Comparison of ENCODE assay signal across 24 mouse cellular contexts in genomic region chr5:77746604-77747003, GRCm38 (mm10).
DNase-seq lines count a peak whose midpoint lies in the region; ATAC-seq and TF ChIP-seq lines count a peak whose summit lies in the region.
"Had no signal": no experiment of that assay in that cellular context is flagged by ENCODE, and none has a peak within 500 bp of the region (broad histone marks: within the 10 kb centered on the region; RNA-seq: fewer than 3 reads in every experiment).

No protein-coding gene starts in this region.

- no peaks in the 10 kb centered on the region for H3K27me3 ChIP-seq in hindbrain, embryonic 14.5 days (ENCODE audit: control insufficient read depth, insufficient read depth, low read length)
- H3K27me3 ChIP-seq in hindbrain, embryonic 10.5 days (ENCODE audit: insufficient read depth, poor library complexity, severe bottlenecking) = no peaks in the 10 kb centered on the region
- no peaks in the 10 kb centered on the region for H3K27me3 ChIP-seq in midbrain, embryonic 14.5 days (ENCODE audit: control insufficient read depth, insufficient read depth, low read length)
- no peaks in the 10 kb centered on the region for H3K27me3 ChIP-seq in midbrain, postnatal 0 days (ENCODE audit: insufficient read depth, low read length)
- H3K27me3 ChIP-seq in midbrain, embryonic 16.5 days (ENCODE audit: control insufficient read depth, insufficient read depth, low read depth, low read length) = no peaks in the 10 kb centered on the region
- no peaks in the 10 kb centered on the region for H3K27me3 ChIP-seq in limb, embryonic 10.5 days (ENCODE audit: low read depth, poor library complexity, severe bottlenecking)
- H3K27me3 ChIP-seq: embryonic facial prominence, embryonic 12.5 days; embryonic facial prominence, embryonic 15.5 days; heart, embryonic 13.5 days; hindbrain, embryonic 12.5 days had no signal

- TF ChIP-seq CTCF in midbrain, postnatal 0 days (IDR thresholded peaks at IDR 0.05) = no peak

- no peak overlapping the region for H3K4me2 ChIP-seq in hindbrain, embryonic 14.5 days (replicated peaks)
- H3K4me2 ChIP-seq in midbrain, embryonic 14.5 days (ENCODE audit: low read length) = no peak overlapping the region
- H3K4me2 ChIP-seq in midbrain, postnatal 0 days (ENCODE audit: low read depth, low read length, poor library complexity, severe bottlenecking) = no peak overlapping the region
- no peak overlapping the region for H3K4me2 ChIP-seq in midbrain, embryonic 16.5 days (ENCODE audit: low read length)
- H3K4me2 ChIP-seq: embryonic facial prominence, embryonic 12.5 days; embryonic facial prominence, embryonic 15.5 days; heart, embryonic 13.5 days; hindbrain, embryonic 12.5 days had no signal

- peak; percentile 21 for DNase-seq in hindbrain, embryonic 14.5 days (ENCODE audit: low spot score)
- no peak for DNase-seq in hindbrain, embryonic 10.5 days (ENCODE audit: low spot score)
- DNase-seq in midbrain, embryonic 14.5 days = no peak
- DNase-seq in midbrain, postnatal 0 days (ENCODE audit: low spot score) = no peak
- DNase-seq in limb, embryonic 10.5 days (ENCODE audit: low spot score) = no peak
- DNase-seq: adrenal gland, adult 2 months; adrenal gland, postnatal 14 days; cerebellum, adult 11 months; cerebellum, adult 2 months; cerebellum, adult 9-11 months; cerebellum, postnatal 25 days; gastrocnemius, postnatal 10 days; gastrocnemius, postnatal 36 days; heart, adult 2 months; heart, postnatal 14 days; heart, postnatal 4 days had no signal

- H3K27ac ChIP-seq in hindbrain, embryonic 14.5 days = no peak overlapping the region
- H3K27ac ChIP-seq in hindbrain, embryonic 10.5 days = no peak overlapping the region
- H3K27ac ChIP-seq in midbrain, embryonic 14.5 days (replicated peaks; ENCODE audit: low read depth, low read length) = peak overlapping the region; percentile 32; the same call in 1 of the 2 replicates
- H3K27ac ChIP-seq in midbrain, postnatal 0 days (ENCODE audit: low read depth, low read length) = no peak overlapping the region
- no peak overlapping the region for H3K27ac ChIP-seq in midbrain, embryonic 16.5 days (ENCODE audit: low read length)
- H3K27ac ChIP-seq in limb, embryonic 10.5 days = no peak overlapping the region
- H3K27ac ChIP-seq: embryonic facial prominence, embryonic 12.5 days; embryonic facial prominence, embryonic 15.5 days; heart, adult 2 months; heart, embryonic 10.5 days; heart, embryonic 13.5 days; hindbrain, embryonic 12.5 days had no signal

- H3K9ac ChIP-seq in hindbrain, embryonic 14.5 days = no peak overlapping the region
- no peak overlapping the region for H3K9ac ChIP-seq in midbrain, embryonic 14.5 days (replicated peaks; ENCODE audit: low read length)
- no peak overlapping the region for H3K9ac ChIP-seq in midbrain, postnatal 0 days (replicated peaks; ENCODE audit: low read length, poor library complexity, severe bottlenecking)
- H3K9ac ChIP-seq in midbrain, embryonic 16.5 days (ENCODE audit: low read depth, low read length) = no peak overlapping the region
- H3K9ac ChIP-seq: embryonic facial prominence, embryonic 12.5 days; embryonic facial prominence, embryonic 15.5 days; heart, embryonic 13.5 days; hindbrain, embryonic 12.5 days had no signal

- H3K4me3 ChIP-seq in hindbrain, embryonic 14.5 days (replicated peaks; ENCODE audit: low read length) = no peak overlapping the region
- no peak overlapping the region for H3K4me3 ChIP-seq in hindbrain, embryonic 10.5 days
- H3K4me3 ChIP-seq in midbrain, embryonic 14.5 days (replicated peaks; ENCODE audit: low read depth, low read length) = no peak overlapping the region
- no peak overlapping the region for H3K4me3 ChIP-seq in midbrain, postnatal 0 days (ENCODE audit: low read depth, low read length)
- no peak overlapping the region for H3K4me3 ChIP-seq in midbrain, embryonic 16.5 days (ENCODE audit: low read depth, low read length)
- no peak overlapping the region for H3K4me3 ChIP-seq in limb, embryonic 10.5 days
- H3K4me3 ChIP-seq: embryonic facial prominence, embryonic 12.5 days; embryonic facial prominence, embryonic 15.5 days; heart, adult 2 months; heart, embryonic 10.5 days; heart, embryonic 13.5 days; hindbrain, embryonic 12.5 days had no signal

- 64% methylated on average over 5 of the region's 5 CpGs for WGBS in hindbrain, embryonic 14.5 days
- 76% methylated on average over 5 of the region's 5 CpGs for WGBS in hindbrain, embryonic 10.5 days
- 74% methylated on average over 5 of the region's 5 CpGs for WGBS in midbrain, embryonic 14.5 days
- 55% methylated on average over 5 of the region's 5 CpGs for WGBS in midbrain, postnatal 0 days
- WGBS in midbrain, embryonic 16.5 days = 60% methylated on average over 5 of the region's 5 CpGs
- WGBS in limb, embryonic 10.5 days = 88% methylated on average over 5 of the region's 5 CpGs

- no peaks in the 10 kb centered on the region for H3K36me3 ChIP-seq in hindbrain, embryonic 14.5 days (replicated peaks; ENCODE audit: control insufficient read depth, insufficient read depth)
- H3K36me3 ChIP-seq in hindbrain, embryonic 10.5 days = no peaks in the 10 kb centered on the region
- H3K36me3 ChIP-seq in midbrain, embryonic 14.5 days (ENCODE audit: control insufficient read depth, insufficient read depth, low read length) = no peaks in the 10 kb centered on the region
- no peaks in the 10 kb centered on the region for H3K36me3 ChIP-seq in midbrain, postnatal 0 days (ENCODE audit: insufficient read depth, low read length)
- H3K36me3 ChIP-seq in midbrain, embryonic 16.5 days (ENCODE audit: control insufficient read depth, insufficient read depth, low read length) = no peaks in the 10 kb centered on the region
- H3K36me3 ChIP-seq in limb, embryonic 10.5 days = no peaks in the 10 kb centered on the region
- H3K36me3 ChIP-seq: embryonic facial prominence, embryonic 12.5 days; embryonic facial prominence, embryonic 15.5 days; heart, embryonic 10.5 days; heart, embryonic 13.5 days; hindbrain, embryonic 12.5 days had no signal

- H3K9me3 ChIP-seq in hindbrain, embryonic 14.5 days (ENCODE audit: control insufficient read depth, low read length) = no peaks in the 10 kb centered on the region
- no peaks in the 10 kb centered on the region for H3K9me3 ChIP-seq in hindbrain, embryonic 10.5 days
- H3K9me3 ChIP-seq in midbrain, embryonic 14.5 days (ENCODE audit: control insufficient read depth, low read length) = no peaks in the 10 kb centered on the region
- no peaks in the 10 kb centered on the region for H3K9me3 ChIP-seq in midbrain, postnatal 0 days (ENCODE audit: low read length)
- H3K9me3 ChIP-seq in midbrain, embryonic 16.5 days (replicated peaks; ENCODE audit: control insufficient read depth, low read length, poor library complexity, severe bottlenecking) = no peaks in the 10 kb centered on the region
- H3K9me3 ChIP-seq in limb, embryonic 10.5 days (replicated peaks) = no peaks in the 10 kb centered on the region
- H3K9me3 ChIP-seq: embryonic facial prominence, embryonic 12.5 days; embryonic facial prominence, embryonic 15.5 days; heart, embryonic 10.5 days; heart, embryonic 13.5 days; hindbrain, embryonic 12.5 days had no signal

- H3K4me1 ChIP-seq in hindbrain, embryonic 14.5 days (replicated peaks; ENCODE audit: control insufficient read depth, insufficient read depth, low read length) = peaks cover 5% of the 10 kb centered on the region
- H3K4me1 ChIP-seq in hindbrain, embryonic 10.5 days (replicated peaks) = no peaks in the 10 kb centered on the region
- 0 out of 2 replicates have a peak, but pooled peaks cover 7% of the 10 kb centered on the region for H3K4me1 ChIP-seq in midbrain, embryonic 14.5 days (ENCODE audit: control insufficient read depth, insufficient read depth, low read length)
- H3K4me1 ChIP-seq in midbrain, postnatal 0 days (ENCODE audit: insufficient read depth, low read length) = no peaks in the 10 kb centered on the region
- H3K4me1 ChIP-seq in midbrain, embryonic 16.5 days (ENCODE audit: control insufficient read depth, insufficient read depth, low read length) = 0 out of 2 replicates have a peak, but pooled peaks cover 2% of the 10 kb centered on the region
- H3K4me1 ChIP-seq in limb, embryonic 10.5 days = no peaks in the 10 kb centered on the region
- H3K4me1 ChIP-seq: embryonic facial prominence, embryonic 12.5 days; embryonic facial prominence, embryonic 15.5 days; heart, embryonic 10.5 days; heart, embryonic 13.5 days; hindbrain, embryonic 12.5 days had no signal

- no peak for ATAC-seq in hindbrain, embryonic 14.5 days (ENCODE audit: low FRiP score)
- ATAC-seq in midbrain, embryonic 14.5 days (ENCODE audit: low FRiP score, low TSS enrichment) = no peak
- no peak for ATAC-seq in midbrain, postnatal 0 days (ENCODE audit: low FRiP score)
- ATAC-seq in midbrain, embryonic 16.5 days = peak; percentile 42; the same call in 1 of the 2 replicates
- ATAC-seq: CD4-positive, CD25-positive, alpha-beta regulatory T cell, adult 4 months; forebrain, embryonic 14.5 days had no signal
